Mouse (Mus musculus): ENCODE measurements around the gene Braf. TPM values are rescaled to one million over a fixed set of nuclear protein-coding genes. Genes with fewer than 3 reads are reported as not detected.
"Not testable (repeated sequence)": the region's sequence is repeated elsewhere in the genome, so short reads cannot be mapped to it uniquely, and the experiment has no call there.

The Braf gene
- total and polyA plus RNA-seq, 2 experiments from 2014 or later, result 4.4 to 22.9 TPM

- Histone ChIP-seq H3K36me3 (replicated peaks; ENCODE audit: control insufficient read depth, insufficient read depth, low read length) (no peaks in the 10 kb centered on the region), H3K9ac (replicated peaks; ENCODE audit: low read depth, low read length) (no peak overlapping the region), H3K27ac (ENCODE audit: low read depth) (no peak overlapping the region), H3K4me3 (ENCODE audit: low read depth, low read length) (no peak overlapping the region), H3K9me3 (replicated peaks; ENCODE audit: control insufficient read depth, low read length) (no peaks in the 10 kb centered on the region), H3K27me3 (ENCODE audit: control insufficient read depth, insufficient read depth, low read length) (no peaks in the 10 kb centered on the region), H3K4me1 (ENCODE audit: control insufficient read depth, insufficient read depth) (peaks cover 5% of the 10 kb centered on the region; the same call in 1 of the 2 replicates), H3K4me2 (ENCODE audit: low read depth, low read length) (no peak overlapping the region)
- ATAC-seq (ENCODE audit: insufficient read depth, low read depth) (no peak), DNase-seq (ENCODE audit: low spot score) (no peak)
- no peak for TF ChIP-seq CTCF (IDR thresholded peaks at IDR 0.05; ENCODE audit: low read depth)
- no peak for TF ChIP-seq EP300 (IDR thresholded peaks at IDR 0.05; ENCODE audit: low read depth)
- 96% methylated on average over 1 of the region's 1 CpGs for whole genome bisulfite sequencing
Measured at GRCm38 (mm10) chr6:39745456-39745855, 20.2 kb upstream of the Braf start.

GRCm38 (mm10) chr6:39739698-39740097 is 14.4 kb upstream of the Braf start:
- H3K4me3 ChIP-seq (ENCODE audit: low read depth, low read length); H3K9ac ChIP-seq (replicated peaks; ENCODE audit: low read depth, low read length); H3K36me3 ChIP-seq (replicated peaks; ENCODE audit: control insufficient read depth, insufficient read depth, low read length); H3K4me1 ChIP-seq (ENCODE audit: control insufficient read depth, insufficient read depth); DNase-seq (ENCODE audit: low spot score); ATAC-seq (ENCODE audit: insufficient read depth, low read depth); H3K27me3 ChIP-seq (ENCODE audit: control insufficient read depth, insufficient read depth, low read length); H3K27ac ChIP-seq (ENCODE audit: low read depth); H3K4me2 ChIP-seq (ENCODE audit: low read depth, low read length); H3K9me3 ChIP-seq (replicated peaks; ENCODE audit: control insufficient read depth, low read length): not testable (repeated sequence)
- 93% methylated on average over 8 of the region's 9 CpGs for WGBS

GRCm38 (mm10) chr6:39728095-39728494 is 2.8 kb upstream of the Braf start:
- Histone ChIP-seq H3K4me1 (ENCODE audit: control insufficient read depth, insufficient read depth) (peaks cover 12% of the 10 kb centered on the region; the same call in 1 of the 2 replicates), H3K9me3 (replicated peaks; ENCODE audit: control insufficient read depth, low read length) (no peaks in the 10 kb centered on the region), H3K9ac (replicated peaks; ENCODE audit: low read depth, low read length) (no peak overlapping the region), H3K27me3 (ENCODE audit: control insufficient read depth, insufficient read depth, low read length) (no peaks in the 10 kb centered on the region), H3K27ac (ENCODE audit: low read depth) (no peak overlapping the region), H3K36me3 (replicated peaks; ENCODE audit: control insufficient read depth, insufficient read depth, low read length) (no peaks in the 10 kb centered on the region), H3K4me2 (ENCODE audit: low read depth, low read length) (no peak overlapping the region), H3K4me3 (ENCODE audit: low read depth, low read length) (no peak overlapping the region)
- no peak for DNase-seq (ENCODE audit: low spot score)
- ATAC-seq (ENCODE audit: insufficient read depth, low read depth), result no peak
- WGBS, result 89% methylated on average over 5 of the region's 5 CpGs
- no peak for TF ChIP-seq EP300 (IDR thresholded peaks at IDR 0.05; ENCODE audit: low read depth)
- TF ChIP-seq CTCF (IDR thresholded peaks at IDR 0.05; ENCODE audit: low read depth), result no peak

GRCm38 (mm10) chr6:39726149-39726548 is 886 bp upstream of the Braf start:
- no peak for DNase-seq (ENCODE audit: low spot score)

GRCm38 (mm10) chr6:39724542-39724865 is 759 bp downstream of the Braf start:
- peak; percentile 47 for ATAC-seq (ENCODE audit: insufficient read depth, low read depth)
- H3K27ac ChIP-seq (ENCODE audit: low read depth), result peak overlapping the region; percentile 95
- TF ChIP-seq CTCF (IDR thresholded peaks at IDR 0.05; ENCODE audit: low read depth) (no peak), EP300 (IDR thresholded peaks at IDR 0.05; ENCODE audit: low read depth) (no peak)
- H3K27me3 ChIP-seq (ENCODE audit: control insufficient read depth, insufficient read depth, low read length), result no peaks in the 10 kb centered on the region
- DNase-seq (ENCODE audit: low spot score), result peak; percentile 24
- peak overlapping the region; percentile 87 for H3K4me2 ChIP-seq (ENCODE audit: low read depth, low read length)
- peak overlapping the region; percentile 74 for H3K4me3 ChIP-seq (ENCODE audit: low read depth, low read length)
- H3K36me3 ChIP-seq (replicated peaks; ENCODE audit: control insufficient read depth, insufficient read depth, low read length), result no peaks in the 10 kb centered on the region
- peaks cover 27% of the 10 kb centered on the region for H3K4me1 ChIP-seq (ENCODE audit: control insufficient read depth, insufficient read depth)
- H3K9me3 ChIP-seq (replicated peaks; ENCODE audit: control insufficient read depth, low read length), result no peaks in the 10 kb centered on the region
- H3K9ac ChIP-seq (replicated peaks; ENCODE audit: low read depth, low read length), result peak overlapping the region; percentile 88
- WGBS, result 0% methylated on average over 12 of the region's 12 CpGs

More at GRCm38 (mm10) chr6:39726149-39726548, 886 bp upstream of the Braf start:
- H3K9ac ChIP-seq (replicated peaks; ENCODE audit: low read depth, low read length), result no peak overlapping the region
- no peaks in the 10 kb centered on the region for H3K27me3 ChIP-seq (ENCODE audit: control insufficient read depth, insufficient read depth, low read length)
- 83% methylated on average over 3 of the region's 3 CpGs for WGBS
- no peak overlapping the region for H3K4me3 ChIP-seq (ENCODE audit: low read depth, low read length)
- H3K4me1 ChIP-seq (ENCODE audit: control insufficient read depth, insufficient read depth), result peaks cover 18% of the 10 kb centered on the region
- H3K9me3 ChIP-seq (replicated peaks; ENCODE audit: control insufficient read depth, low read length), result no peaks in the 10 kb centered on the region
- no peak for ATAC-seq (ENCODE audit: insufficient read depth, low read depth)
- H3K4me2 ChIP-seq (ENCODE audit: low read depth, low read length), result no peak overlapping the region
- H3K27ac ChIP-seq (ENCODE audit: low read depth), result no peak overlapping the region
- TF ChIP-seq EP300 (IDR thresholded peaks at IDR 0.05; ENCODE audit: low read depth), result no peak
- TF ChIP-seq CTCF (IDR thresholded peaks at IDR 0.05; ENCODE audit: low read depth), result no peak
- H3K36me3 ChIP-seq (replicated peaks; ENCODE audit: control insufficient read depth, insufficient read depth, low read length), result no peaks in the 10 kb centered on the region

GRCm38 (mm10) chr6:39724071-39724470 is 1.2 kb downstream of the Braf start:
- Histone ChIP-seq H3K36me3 (replicated peaks; ENCODE audit: control insufficient read depth, insufficient read depth, low read length) (no peaks in the 10 kb centered on the region), H3K9me3 (replicated peaks; ENCODE audit: control insufficient read depth, low read length) (no peaks in the 10 kb centered on the region), H3K4me1 (ENCODE audit: control insufficient read depth, insufficient read depth) (peaks cover 27% of the 10 kb centered on the region), H3K9ac (replicated peaks; ENCODE audit: low read depth, low read length) (peak overlapping the region; percentile 88), H3K4me3 (ENCODE audit: low read depth, low read length) (peak overlapping the region; percentile 74), H3K4me2 (ENCODE audit: low read depth, low read length) (peak overlapping the region; percentile 87), H3K27me3 (ENCODE audit: control insufficient read depth, insufficient read depth, low read length) (no peaks in the 10 kb centered on the region), H3K27ac (ENCODE audit: low read depth) (peak overlapping the region; percentile 95)
- DNase-seq (ENCODE audit: low spot score) (no peak), ATAC-seq (ENCODE audit: insufficient read depth, low read depth) (no peak)
- 2% methylated on average over 7 of the region's 7 CpGs for WGBS
- TF ChIP-seq CTCF (IDR thresholded peaks at IDR 0.05; ENCODE audit: low read depth) (no peak), EP300 (IDR thresholded peaks at IDR 0.05; ENCODE audit: low read depth) (no peak)
